Mouse (Mus musculus): ENCODE measurements around the gene Cotl1. TPM values are rescaled to one million over a fixed set of nuclear protein-coding genes. Genes with fewer than 3 reads are reported as not detected.

The Cotl1 gene
- polyA plus RNA-seq, 1 experiment: 81.5 TPM

DNA sequence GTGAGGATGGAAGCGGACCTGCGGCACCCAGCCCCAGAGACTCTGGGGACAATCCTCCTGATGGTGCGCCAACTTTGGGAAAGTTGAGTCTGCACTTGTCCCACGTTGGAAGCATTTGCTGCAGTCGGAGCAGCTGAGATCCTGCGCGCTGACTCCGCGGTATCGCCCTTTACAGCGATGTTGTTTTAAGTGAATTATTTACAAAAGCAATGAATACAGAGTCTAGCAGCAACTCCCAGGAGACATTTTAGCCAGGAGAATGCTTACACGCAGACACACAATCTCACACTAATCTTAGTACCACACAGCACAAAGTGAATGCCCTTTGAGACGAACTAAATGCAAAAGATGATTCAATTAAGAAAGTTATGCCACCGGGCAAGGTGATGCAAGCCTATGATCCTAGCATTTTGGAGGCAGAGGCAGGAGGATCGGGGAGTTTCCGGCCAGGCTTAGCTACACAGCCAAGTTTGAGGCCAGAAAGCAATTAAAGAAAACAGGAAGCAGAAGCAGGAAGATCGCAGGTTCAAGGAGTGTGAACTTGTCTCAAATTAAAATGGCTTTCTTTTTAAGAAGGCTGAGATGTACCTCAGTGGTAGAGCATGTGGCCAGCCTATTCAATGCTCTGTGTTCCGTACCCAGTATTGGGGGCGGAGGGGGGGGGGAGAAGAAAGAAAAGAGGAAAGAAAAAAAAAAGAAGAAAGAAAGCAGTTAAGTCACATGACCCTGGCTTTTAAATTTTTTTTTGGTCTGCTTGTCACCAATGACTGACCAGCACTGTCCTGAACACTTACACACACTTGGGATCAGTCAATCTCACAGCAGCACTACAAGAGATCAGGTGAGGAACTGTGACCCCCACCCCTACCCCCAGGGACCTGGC is 2.0 kb downstream of the Cotl1 start:
- no peak for DNase-seq (ENCODE audit: low read depth)

- no peak for DNase-seq (ENCODE audit: low read depth)
These were observed 2.7 kb downstream of the Cotl1 start for GRCm38 (mm10) chr8:119837553-119838071.

DNA sequence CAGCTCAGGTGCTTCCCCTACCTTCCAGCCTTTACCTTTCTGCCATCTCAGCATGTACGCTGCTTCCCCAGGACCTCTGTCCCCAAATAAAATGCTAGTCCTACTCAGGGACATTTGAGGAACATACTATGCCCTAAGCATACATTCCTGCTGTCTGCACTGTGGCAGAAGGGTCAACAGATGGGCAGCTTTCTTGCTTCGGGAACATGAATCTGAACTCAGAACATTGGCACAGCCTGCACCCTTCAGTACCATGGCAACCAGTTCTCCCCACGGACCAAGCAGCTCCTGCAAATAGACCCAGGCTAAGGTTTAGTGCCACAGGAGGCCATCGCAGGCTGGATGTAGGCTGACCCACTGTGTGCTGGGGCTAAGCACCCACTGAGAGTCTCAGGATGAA is 3.5 kb downstream of the Cotl1 start:
- no peak for DNase-seq (ENCODE audit: low read depth)

GRCm38 (mm10) chr8:119835270-119835669 is 5.1 kb downstream of the Cotl1 start:
- DNase-seq (ENCODE audit: low read depth): no peak

- no peak for DNase-seq (ENCODE audit: low read depth)
These were observed 5.7 kb downstream of the Cotl1 start for GRCm38 (mm10) chr8:119834676-119835075.

GRCm38 (mm10) chr8:119832931-119833330 is 7.4 kb downstream of the Cotl1 start:
- no peak for DNase-seq (ENCODE audit: low read depth)

GRCm38 (mm10) chr8:119832101-119832617 is 8.2 kb downstream of the Cotl1 start:
- no peak for DNase-seq (ENCODE audit: low read depth)

- no peak for DNase-seq (ENCODE audit: low read depth)
These were observed 8.9 kb downstream of the Cotl1 start for GRCm38 (mm10) chr8:119831336-119831995.

DNA sequence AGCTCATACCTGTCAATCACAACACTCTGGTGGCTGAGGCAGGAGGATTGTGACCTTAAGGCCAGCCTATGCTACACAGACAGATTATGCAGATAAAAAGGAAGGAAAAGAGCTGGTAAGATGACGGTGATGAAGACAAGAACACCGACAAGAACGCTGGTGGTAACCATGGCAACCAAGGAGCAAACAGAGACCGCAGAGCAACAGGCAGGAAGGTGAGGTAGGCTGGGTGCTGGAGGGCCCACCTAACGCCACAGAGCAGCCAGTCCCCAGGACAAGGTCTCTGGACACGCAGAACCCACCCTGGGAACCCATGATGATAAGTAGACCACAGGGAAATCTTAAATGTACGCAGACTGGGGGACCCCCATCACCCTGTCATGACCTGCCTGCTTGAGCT is 9.8 kb downstream of the Cotl1 start:
- no peak for DNase-seq (ENCODE audit: low read depth)

DNA sequence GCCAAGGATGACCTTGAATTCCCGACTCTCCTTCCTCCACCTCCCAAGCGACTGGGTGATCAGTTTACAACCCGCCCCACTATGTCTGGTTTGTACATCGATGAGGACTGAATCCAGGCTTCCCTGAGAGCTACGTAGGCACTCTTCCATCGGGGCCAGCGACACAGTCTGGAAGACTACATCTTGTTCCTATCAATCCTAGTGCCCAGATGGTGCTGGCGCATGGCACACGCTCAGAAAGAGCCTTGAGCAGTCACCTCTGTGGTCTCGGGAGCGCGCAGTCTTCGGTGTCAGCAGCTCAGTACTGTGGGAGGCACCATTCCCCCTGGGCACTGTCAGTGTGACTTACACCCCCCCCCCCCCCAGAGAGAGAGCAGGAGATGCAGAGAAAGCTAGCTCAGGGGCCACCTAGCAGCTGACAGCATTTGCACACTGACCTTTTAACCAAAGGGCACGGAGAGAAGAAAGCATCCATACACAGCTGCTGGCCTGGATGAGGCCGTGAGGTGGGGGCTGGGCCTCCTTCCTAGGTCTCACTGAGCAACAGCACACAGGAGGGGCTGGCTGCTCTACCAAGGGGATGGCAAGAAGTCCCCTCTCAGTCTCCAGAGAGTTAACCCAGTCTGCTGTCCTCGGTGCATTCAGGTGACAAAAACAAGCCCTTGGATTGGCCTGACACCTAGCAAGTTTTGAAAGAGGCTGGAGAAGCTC is 10.3 kb downstream of the Cotl1 start:
- DNase-seq (ENCODE audit: low read depth): no peak

- DNase-seq (ENCODE audit: low read depth): no peak
These were observed 10.9 kb downstream of the Cotl1 start for GRCm38 (mm10) chr8:119829420-119829819.

GRCm38 (mm10) chr8:119829015-119829414 is 11.3 kb downstream of the Cotl1 start:
- no peak for DNase-seq (ENCODE audit: low read depth)

DNA sequence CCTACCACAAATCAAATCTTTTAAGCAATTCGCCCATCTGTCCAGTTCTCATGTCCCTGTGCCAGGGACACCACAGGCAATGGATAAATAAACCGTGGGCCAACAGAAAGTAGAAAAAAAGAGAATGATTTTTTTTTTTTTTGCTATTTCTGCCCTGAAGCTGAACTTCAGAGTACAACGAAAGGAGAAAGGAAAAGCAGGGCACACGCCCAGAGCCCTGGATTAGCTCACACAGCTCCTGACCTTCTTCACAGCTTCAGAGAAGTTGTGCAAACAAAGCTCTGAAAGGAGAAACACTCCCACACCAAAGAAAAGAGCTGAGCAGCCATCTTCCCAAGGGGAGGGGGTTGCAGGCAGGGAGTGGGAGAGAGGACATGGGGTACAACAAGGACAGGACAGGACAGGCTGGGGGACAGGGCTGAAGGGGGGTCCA is 12.6 kb downstream of the Cotl1 start:
- DNase-seq (ENCODE audit: low read depth): peak; percentile 88

DNA sequence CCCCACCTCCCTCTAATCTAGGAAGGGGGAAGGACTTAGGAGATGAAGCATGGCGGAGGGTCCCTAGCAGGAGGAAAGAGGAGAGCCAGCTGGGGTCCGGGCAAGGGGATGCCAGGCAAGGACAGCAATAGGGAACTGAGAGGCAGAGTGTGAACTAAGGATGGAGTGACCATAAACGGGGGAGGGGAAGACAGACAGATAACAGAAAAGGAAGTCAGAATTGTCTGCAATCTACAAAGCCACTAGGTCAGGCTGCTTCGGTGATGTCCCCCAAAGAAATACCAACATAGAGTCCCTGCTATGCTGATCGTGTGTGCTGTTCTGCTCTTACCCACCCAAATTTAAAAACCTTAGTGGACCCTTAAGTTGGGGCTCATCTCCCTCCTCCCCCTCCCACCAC is 13.4 kb downstream of the Cotl1 start:
- no peak for DNase-seq (ENCODE audit: low read depth)

GRCm38 (mm10) chr8:119825950-119826730 is 14.2 kb downstream of the Cotl1 start:
- no peak for DNase-seq (ENCODE audit: low read depth)

GRCm38 (mm10) chr8:119824809-119825273 is 15.5 kb downstream of the Cotl1 start:
- DNase-seq (ENCODE audit: low read depth): no peak

DNA sequence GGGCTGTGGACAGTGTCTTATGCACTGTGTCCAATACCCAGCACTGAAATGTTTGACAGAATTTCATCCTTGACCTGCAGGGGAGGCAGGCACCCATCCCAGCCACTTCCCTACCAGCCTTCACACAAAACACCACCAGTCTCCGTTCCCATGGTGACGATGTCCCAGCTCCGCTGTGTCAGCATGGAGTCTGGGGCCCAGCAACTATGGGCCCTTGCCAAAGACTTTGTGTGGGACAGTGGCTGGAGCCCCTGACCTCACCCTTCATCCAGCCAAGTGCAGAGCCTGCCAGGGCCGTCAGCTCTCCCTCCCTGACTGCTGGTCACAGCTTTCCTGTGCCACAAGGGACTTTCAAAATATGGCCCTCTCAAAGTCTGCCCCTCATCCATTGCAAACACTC is 16.2 kb downstream of the Cotl1 start:
- DNase-seq (ENCODE audit: low read depth): no peak

GRCm38 (mm10) chr8:119823278-119823677 is 17.1 kb downstream of the Cotl1 start:
- no peak for DNase-seq (ENCODE audit: low read depth)

DNA sequence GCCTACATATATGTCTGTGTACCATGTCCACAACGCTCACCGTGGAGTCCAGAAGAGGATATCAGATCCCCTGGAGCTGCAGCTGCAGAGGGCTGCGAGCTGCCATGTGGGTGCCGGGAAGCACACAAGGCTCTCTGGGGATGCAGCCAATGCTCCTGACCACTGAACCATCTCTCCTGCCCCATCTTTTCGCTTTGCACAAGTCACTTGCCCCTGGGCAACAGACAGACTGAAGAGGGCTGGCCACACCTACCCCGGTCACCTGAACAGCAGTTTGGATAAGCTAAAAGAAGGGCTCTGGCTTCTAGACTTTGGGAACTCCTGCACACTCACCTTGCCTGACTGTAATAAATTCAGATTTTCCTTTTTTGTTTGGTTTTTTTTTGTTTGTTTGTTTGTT is 18.7 kb downstream of the Cotl1 start:
- no peak for DNase-seq (ENCODE audit: low read depth)

DNA sequence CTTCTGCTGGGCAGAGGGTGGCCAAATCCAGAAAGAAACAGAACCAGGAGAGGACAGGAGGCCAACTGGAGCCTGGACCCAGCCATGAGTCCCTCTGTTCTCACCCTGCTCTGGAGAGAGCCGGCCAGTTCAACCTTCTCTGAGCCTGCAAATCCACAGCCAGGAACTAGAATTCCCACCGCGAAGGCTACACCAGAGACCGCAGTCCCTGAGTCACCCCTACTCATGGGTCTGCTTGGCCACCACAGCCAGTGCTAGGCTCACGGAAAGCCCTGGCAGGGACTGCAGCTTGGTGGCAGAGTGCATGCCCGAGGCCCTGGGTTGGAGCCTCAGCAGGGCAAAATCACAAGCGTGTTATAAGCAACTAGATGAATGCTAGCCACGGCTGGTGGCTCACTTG is 20.4 kb downstream of the Cotl1 start:
- no peak for DNase-seq (ENCODE audit: low read depth)

DNA sequence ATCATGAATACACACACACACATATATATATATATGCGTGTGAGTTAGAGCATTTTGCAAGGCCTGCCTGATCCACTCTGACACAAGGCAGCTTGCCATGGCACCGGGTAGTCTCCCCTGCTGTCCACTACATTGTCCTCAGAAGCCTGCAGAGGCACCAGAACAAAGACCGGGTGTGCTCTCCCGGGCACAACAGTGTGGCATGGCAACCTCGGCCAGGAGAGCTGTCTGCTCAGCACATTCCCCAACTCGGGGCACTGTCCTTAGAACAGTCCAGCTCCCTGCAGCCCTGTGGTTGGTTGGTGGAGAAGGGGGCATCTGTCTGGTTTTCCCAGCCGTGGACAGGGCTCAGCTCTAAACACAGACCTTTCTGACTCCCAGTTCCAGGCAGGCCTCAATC is 21.0 kb downstream of the Cotl1 start:
- no peak for DNase-seq (ENCODE audit: low read depth)
